Mouse (Mus musculus) R1 (cell line): Measurements from ENCODE around the gene Slc22a17.

Experiments used
- DNase-seq: peaks from one replicate; pipeline ENCODE4 v3.0.0-alpha.2; 2018; ENCODE audit warnings: low read depth, low spot score

The Slc22a17 gene

GRCm38 (mm10) chr14:54863501-54864312, 49.2 kb downstream of the Slc22a17 start:
- peak; percentile 88 for DNase-seq

- DNase-seq = peak; percentile 51
These were observed 52.4 kb downstream of the Slc22a17 start for GRCm38 (mm10) chr14:54860511-54860910.

- no peak for DNase-seq
These were observed 55.0 kb downstream of the Slc22a17 start for GRCm38 (mm10) chr14:54857891-54858290.

GRCm38 (mm10) chr14:54856703-54857102, 56.2 kb downstream of the Slc22a17 start:
- DNase-seq = no peak
